Mouse (Mus musculus): ENCODE data around the gene Fam178b. TPM values are rescaled to one million over a fixed set of nuclear protein-coding genes. Genes with fewer than 3 reads are reported as not detected.
A peak's percentile ranks its signal among the peaks of the same experiment; 100 is the strongest.

Fam178b gene
- polyA plus RNA-seq, 1 experiment = 0.08 TPM

DNA sequence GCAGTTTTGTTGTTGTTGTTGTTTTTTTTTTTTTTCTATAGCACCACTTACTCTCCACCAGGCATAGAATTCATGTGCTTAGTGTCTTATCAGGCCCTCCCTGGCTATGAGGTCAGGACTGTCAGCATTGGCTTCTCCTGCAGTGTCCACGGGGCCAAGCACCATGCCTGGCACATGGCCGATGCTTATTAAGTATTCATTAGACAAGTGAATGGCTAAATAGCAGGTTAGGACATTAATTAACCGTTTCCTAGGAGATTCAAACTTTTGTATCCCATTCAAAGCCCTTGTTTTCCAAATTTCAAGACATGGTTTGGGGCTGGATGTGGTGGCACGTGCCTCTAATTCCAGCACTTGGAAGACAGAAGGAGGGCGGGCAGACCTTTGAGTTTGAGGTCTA lies 101.7 kb downstream of the Fam178b start:
- Histone ChIP-seq H3K79me3 (ENCODE audit: low read depth) (no peaks in the 10 kb centered on the region), H3K4me3 (ENCODE audit: insufficient read depth, poor library complexity, severe bottlenecking) (no peak overlapping the region), H3K79me2 (ENCODE audit: control insufficient read depth, insufficient read depth) (no peaks in the 10 kb centered on the region), H3K27me3 (ENCODE audit: control insufficient read depth, insufficient read depth, insufficient read length) (no peaks in the 10 kb centered on the region), H3K36me3 (ENCODE audit: control insufficient read depth, insufficient read depth) (no peaks in the 10 kb centered on the region), H3ac (ENCODE audit: control insufficient read depth, insufficient read length, low read depth) (no peak overlapping the region)
- TF ChIP-seq MAX (IDR thresholded peaks at IDR 0.05) (no peak), FOSL1 (IDR thresholded peaks at IDR 0.05; ENCODE audit: insufficient read depth, low read length, poor library complexity, severe bottlenecking) (no peak), CTCF (IDR thresholded peaks at IDR 0.05; ENCODE audit: control insufficient read depth, insufficient read depth, insufficient read length) (no peak), USF1 (IDR thresholded peaks at IDR 0.05; ENCODE audit: low read depth) (no peak), MYOD1 (IDR thresholded peaks at IDR 0.05; ENCODE audit: control insufficient read depth, insufficient read length, low read depth) (no peak), MYOG (IDR thresholded peaks at IDR 0.05; ENCODE audit: control insufficient read depth, extremely low read depth, insufficient read length) (no peak), CEBPB (IDR thresholded peaks at IDR 0.05; ENCODE audit: low read depth) (no peak)

DNA sequence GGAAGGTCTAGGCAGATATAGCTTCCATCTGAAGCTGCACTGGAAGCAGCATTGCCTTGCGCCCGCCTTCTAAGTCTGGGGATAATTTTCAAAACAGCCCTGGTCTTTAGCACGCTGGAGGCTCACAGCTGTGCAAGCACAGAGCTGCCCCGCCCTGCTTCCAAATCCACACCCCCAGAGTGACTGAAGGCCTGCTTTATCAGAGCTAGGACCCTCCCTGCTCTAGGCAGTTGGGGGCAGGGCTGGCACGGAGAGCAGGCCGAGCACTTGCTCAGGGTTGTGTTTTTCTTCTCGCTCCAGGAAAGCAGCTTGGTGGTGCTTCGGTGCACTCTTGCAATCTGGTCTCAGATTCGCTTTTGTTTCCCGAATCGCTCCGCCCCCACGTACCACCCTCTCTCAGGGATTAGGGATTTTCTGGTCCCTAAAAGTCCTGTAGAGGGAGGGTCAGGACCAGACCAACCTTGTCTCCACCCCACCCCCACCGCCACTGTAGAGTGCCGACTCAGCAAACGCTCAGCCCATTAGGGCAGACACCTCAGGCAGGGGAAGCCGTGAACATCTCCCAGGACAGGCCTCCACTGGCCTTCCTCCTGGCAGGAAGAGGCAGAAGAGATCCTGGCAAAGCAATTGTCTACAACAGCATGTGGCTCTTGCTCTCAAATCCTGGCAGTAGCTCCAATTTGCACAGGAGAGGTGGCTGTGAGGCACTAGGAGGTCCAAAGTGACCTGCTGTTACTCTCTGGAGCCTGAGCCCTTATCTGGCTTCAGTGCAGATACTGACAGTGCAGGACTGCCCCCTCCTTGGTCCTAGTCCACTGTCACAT lies 102.4 kb downstream of the Fam178b start:
- no peak overlapping the region for H3K4me3 ChIP-seq (ENCODE audit: insufficient read depth, poor library complexity, severe bottlenecking)

DNA sequence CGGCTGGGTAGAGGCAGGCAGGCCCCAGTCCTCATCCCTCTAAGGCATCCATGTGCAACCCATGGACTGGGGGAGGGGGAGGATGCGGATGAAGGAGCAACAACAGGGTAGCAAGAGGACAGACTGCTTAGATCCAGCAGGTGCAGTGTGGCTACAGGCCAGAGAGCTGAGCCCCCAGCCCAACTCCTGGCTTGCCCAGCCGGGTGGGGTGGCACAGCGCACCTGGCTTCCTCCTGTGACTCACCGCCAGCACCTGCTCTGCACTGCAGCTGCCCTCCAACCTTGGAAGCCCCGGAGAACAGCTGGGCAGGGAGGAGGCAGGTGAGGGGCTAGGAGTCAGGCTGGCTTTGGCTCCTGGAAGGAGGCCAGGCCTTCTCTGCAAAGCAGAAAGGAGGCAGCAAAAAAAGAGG lies 103.0 kb downstream of the Fam178b start:
- Histone ChIP-seq H3K79me2 (ENCODE audit: control insufficient read depth, insufficient read depth) (no peaks in the 10 kb centered on the region), H3K79me3 (ENCODE audit: low read depth) (no peaks in the 10 kb centered on the region), H3ac (ENCODE audit: control insufficient read depth, insufficient read length, low read depth) (no peak overlapping the region), H3K27me3 (ENCODE audit: control insufficient read depth, insufficient read depth, insufficient read length) (no peaks in the 10 kb centered on the region), H3K36me3 (ENCODE audit: control insufficient read depth, insufficient read depth) (no peaks in the 10 kb centered on the region), H3K4me3 (ENCODE audit: insufficient read depth, poor library complexity, severe bottlenecking) (no peak overlapping the region)
- TF ChIP-seq MYOD1 (IDR thresholded peaks at IDR 0.05; ENCODE audit: control insufficient read depth, insufficient read length, low read depth) = peak; percentile 86
- TF ChIP-seq CEBPB (IDR thresholded peaks at IDR 0.05; ENCODE audit: low read depth) = no peak
- no peak for TF ChIP-seq CTCF (IDR thresholded peaks at IDR 0.05; ENCODE audit: control insufficient read depth, insufficient read depth, insufficient read length)

More for the DNA sequence above, 102.4 kb downstream of the Fam178b start:
- no peaks in the 10 kb centered on the region for H3K79me2 ChIP-seq (ENCODE audit: control insufficient read depth, insufficient read depth)
- H3K27me3 ChIP-seq (ENCODE audit: control insufficient read depth, insufficient read depth, insufficient read length) = no peaks in the 10 kb centered on the region
- no peaks in the 10 kb centered on the region for H3K79me3 ChIP-seq (ENCODE audit: low read depth)
- no peaks in the 10 kb centered on the region for H3K36me3 ChIP-seq (ENCODE audit: control insufficient read depth, insufficient read depth)
- no peak overlapping the region for H3ac ChIP-seq (ENCODE audit: control insufficient read depth, insufficient read length, low read depth)
- TF ChIP-seq MYOG (IDR thresholded peaks at IDR 0.05; ENCODE audit: control insufficient read depth, extremely low read depth, insufficient read length) = no peak

DNA sequence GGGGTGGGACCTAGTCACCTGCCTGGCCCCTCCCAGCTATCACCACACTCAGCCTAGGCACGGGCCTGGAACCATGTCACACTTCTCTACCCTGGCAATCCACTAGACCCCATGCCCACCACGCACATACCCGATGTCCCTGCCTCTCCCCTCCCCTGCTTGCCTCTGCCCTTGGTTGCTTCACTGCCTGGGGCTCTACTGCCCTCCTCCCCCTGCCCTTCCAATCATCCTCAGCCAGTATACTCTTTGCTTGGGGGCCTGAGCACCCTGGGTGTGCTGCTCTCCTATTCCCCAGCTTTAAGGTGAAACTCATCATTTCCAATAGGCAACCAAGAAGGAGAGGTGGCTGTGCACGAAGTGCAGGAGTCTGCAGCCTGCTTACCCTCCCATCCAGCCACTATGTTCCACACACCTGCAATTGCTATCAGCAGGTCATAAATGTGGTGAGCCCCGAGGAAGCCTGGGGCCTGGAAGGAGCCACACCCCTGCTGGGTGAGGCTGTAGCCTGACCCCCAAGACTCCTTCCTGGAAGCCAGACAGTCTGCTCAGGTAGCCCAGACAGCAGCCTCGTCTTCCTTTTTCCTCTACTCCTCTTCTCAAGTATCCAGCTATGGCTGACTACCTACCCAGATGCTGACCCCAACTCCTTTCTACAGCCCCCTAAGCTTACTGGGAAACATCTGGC lies 105.8 kb downstream of the Fam178b start:
- Histone ChIP-seq H3K4me3 (ENCODE audit: insufficient read depth, poor library complexity, severe bottlenecking) (no peak overlapping the region), H3K79me2 (ENCODE audit: control insufficient read depth, insufficient read depth) (no peaks in the 10 kb centered on the region), H3ac (ENCODE audit: control insufficient read depth, insufficient read length, low read depth) (no peak overlapping the region), H3K27me3 (ENCODE audit: control insufficient read depth, insufficient read depth, insufficient read length) (no peaks in the 10 kb centered on the region), H3K36me3 (ENCODE audit: control insufficient read depth, insufficient read depth) (no peaks in the 10 kb centered on the region), H3K79me3 (ENCODE audit: low read depth) (no peaks in the 10 kb centered on the region)
- TF ChIP-seq MYOG (IDR thresholded peaks at IDR 0.05; ENCODE audit: control insufficient read depth, extremely low read depth, insufficient read length) = no peak
- TF ChIP-seq CEBPB (IDR thresholded peaks at IDR 0.05; ENCODE audit: low read depth) = no peak
- TF ChIP-seq USF1 (IDR thresholded peaks at IDR 0.05; ENCODE audit: low read depth) = no peak
- TF ChIP-seq MAX (IDR thresholded peaks at IDR 0.05) = no peak
- no peak for TF ChIP-seq FOSL1 (IDR thresholded peaks at IDR 0.05; ENCODE audit: insufficient read depth, low read length, poor library complexity, severe bottlenecking)
- TF ChIP-seq CTCF (IDR thresholded peaks at IDR 0.05; ENCODE audit: control insufficient read depth, insufficient read depth, insufficient read length) = no peak
- no peak for TF ChIP-seq MYOD1 (IDR thresholded peaks at IDR 0.05; ENCODE audit: control insufficient read depth, insufficient read length, low read depth)

DNA sequence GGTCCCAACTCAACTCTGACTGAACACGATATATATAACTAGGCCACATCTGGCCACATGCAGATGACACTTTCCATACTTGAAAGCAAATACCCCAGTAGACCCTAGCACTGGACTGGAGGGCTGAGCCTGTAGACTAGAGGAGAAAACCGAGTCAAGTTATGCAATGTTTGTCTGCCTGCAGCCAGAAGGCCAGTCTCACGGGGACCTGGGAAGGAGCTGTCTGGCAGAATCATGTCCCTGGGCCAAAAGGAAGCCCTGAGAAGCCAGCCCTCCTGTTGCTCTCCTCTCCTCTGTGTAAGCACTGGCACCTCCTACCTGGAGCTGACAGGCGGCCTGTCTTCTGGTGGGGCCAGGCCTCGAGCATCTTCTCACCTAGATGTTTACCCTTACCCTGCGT lies 107.6 kb downstream of the Fam178b start:
- Histone ChIP-seq H3K79me2 (ENCODE audit: control insufficient read depth, insufficient read depth) (no peaks in the 10 kb centered on the region), H3K79me3 (ENCODE audit: low read depth) (no peaks in the 10 kb centered on the region), H3ac (ENCODE audit: control insufficient read depth, insufficient read length, low read depth) (no peak overlapping the region), H3K36me3 (ENCODE audit: control insufficient read depth, insufficient read depth) (no peaks in the 10 kb centered on the region), H3K4me3 (ENCODE audit: insufficient read depth, poor library complexity, severe bottlenecking) (no peak overlapping the region), H3K27me3 (ENCODE audit: control insufficient read depth, insufficient read depth, insufficient read length) (no peaks in the 10 kb centered on the region)
- no peak for TF ChIP-seq USF1 (IDR thresholded peaks at IDR 0.05; ENCODE audit: low read depth)
- TF ChIP-seq MYOG (IDR thresholded peaks at IDR 0.05; ENCODE audit: control insufficient read depth, extremely low read depth, insufficient read length) = no peak
- TF ChIP-seq MYOD1 (IDR thresholded peaks at IDR 0.05; ENCODE audit: control insufficient read depth, insufficient read length, low read depth) = no peak
- no peak for TF ChIP-seq MAX (IDR thresholded peaks at IDR 0.05)
- TF ChIP-seq FOSL1 (IDR thresholded peaks at IDR 0.05; ENCODE audit: insufficient read depth, low read length, poor library complexity, severe bottlenecking) = no peak
- no peak for TF ChIP-seq CTCF (IDR thresholded peaks at IDR 0.05; ENCODE audit: control insufficient read depth, insufficient read depth, insufficient read length)
- TF ChIP-seq CEBPB (IDR thresholded peaks at IDR 0.05; ENCODE audit: low read depth) = no peak

Data from C2C12 (cell line).